Mouse (Mus musculus): ENCODE data around the gene Emg1. TPM values are rescaled to one million over a fixed set of nuclear protein-coding genes. Genes with fewer than 3 reads are reported as not detected.
"Not testable (repeated sequence)": the region's sequence is repeated elsewhere in the genome, so short reads cannot be mapped to it uniquely, and the experiment has no call there.

Emg1 gene
- total RNA-seq, 4 experiments from 2014 or later: 62.1 to 74.4 (median 66.1) TPM

- DNase-seq (ENCODE audit: low spot score in 2 of 2): peak; percentile 30 to 58
Observed at GRCm38 (mm10) chr6:124683591-124684417, 28.2 kb downstream of the Emg1 start.

GRCm38 (mm10) chr6:124682291-124682690, 29.7 kb downstream of the Emg1 start:
- DNase-seq (ENCODE audit: low spot score in 2 of 2): not testable (repeated sequence)

DNA sequence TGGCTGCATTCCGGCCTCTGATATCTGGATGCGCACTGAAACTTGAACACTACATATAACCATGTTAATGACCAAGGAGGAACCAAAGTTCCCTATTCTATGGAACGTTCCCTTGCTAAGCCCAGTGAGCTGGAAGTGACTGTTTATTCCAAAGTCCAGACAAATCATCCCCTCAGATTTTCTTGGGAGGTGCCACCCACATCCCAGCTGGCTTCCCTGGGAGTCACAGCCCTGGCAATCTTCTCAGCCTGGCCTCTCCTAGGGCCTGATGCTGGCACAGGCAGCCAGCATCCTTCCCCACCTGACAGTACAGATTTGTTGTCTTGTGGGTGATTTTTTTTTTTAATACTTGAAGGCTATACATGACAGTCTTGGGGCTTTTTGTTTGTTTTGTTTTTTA, 32.5 kb downstream of the Emg1 start:
- no peak for DNase-seq (ENCODE audit: low spot score in 2 of 2)

DNA sequence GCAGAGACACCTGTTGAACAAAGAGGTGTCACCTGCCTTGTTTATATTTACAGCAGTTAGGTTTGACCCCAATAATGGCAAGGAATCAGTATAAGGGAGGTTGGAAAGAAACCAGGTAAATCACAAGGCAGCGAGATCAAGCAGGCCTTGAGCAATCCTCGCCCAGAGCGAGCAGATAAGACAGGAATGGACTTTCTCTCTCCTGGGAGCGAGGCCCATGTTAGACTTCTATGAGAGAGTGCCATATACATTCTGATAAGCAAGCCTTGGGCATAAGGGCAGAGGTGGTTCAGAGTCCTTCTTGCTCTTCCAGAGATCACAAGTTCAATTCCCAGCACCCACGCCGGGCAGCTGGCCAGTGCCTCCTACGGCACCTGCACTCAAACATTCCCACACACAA, 33.2 kb downstream of the Emg1 start:
- no peak for DNase-seq (ENCODE audit: low spot score in 2 of 2)

DNA sequence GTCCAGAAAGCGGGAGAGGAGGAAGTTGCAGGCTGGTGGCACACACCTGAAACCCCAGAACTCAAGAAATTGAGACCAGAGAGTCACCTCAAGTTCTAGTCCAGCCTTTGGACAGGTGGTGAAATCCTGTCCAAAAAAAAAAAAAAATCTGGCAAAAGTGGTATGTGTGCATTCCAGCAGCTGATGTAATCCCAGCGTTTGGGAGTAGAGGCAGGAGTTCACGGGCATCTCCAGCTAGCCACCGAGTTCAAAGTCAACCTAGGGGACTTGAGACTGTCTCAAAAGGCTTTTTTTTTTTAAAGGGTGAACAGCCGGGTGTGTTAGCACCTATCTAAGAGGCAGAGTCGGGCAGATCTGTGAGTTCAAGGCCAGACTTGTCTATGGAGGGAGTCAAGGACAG, 35.8 kb downstream of the Emg1 start:
- DNase-seq (ENCODE audit: low spot score in 2 of 2): no peak

GRCm38 (mm10) chr6:124674591-124674990, 37.4 kb downstream of the Emg1 start:
- no peak for DNase-seq (ENCODE audit: low spot score in 2 of 2)

- DNase-seq (ENCODE audit: low spot score in 2 of 2): peak; percentile 27 to 59
Observed at GRCm38 (mm10) chr6:124673619-124674018, 38.4 kb downstream of the Emg1 start.

- DNase-seq (ENCODE audit: low spot score in 2 of 2): no peak
Observed at GRCm38 (mm10) chr6:124672100-124672499, 39.9 kb downstream of the Emg1 start.

- no peak for DNase-seq (ENCODE audit: low spot score in 2 of 2)
Observed at GRCm38 (mm10) chr6:124670281-124670900, 41.6 kb downstream of the Emg1 start.

GRCm38 (mm10) chr6:124669234-124669859, 42.6 kb downstream of the Emg1 start:
- DNase-seq (ENCODE audit: low spot score in 2 of 2): no peak

DNA sequence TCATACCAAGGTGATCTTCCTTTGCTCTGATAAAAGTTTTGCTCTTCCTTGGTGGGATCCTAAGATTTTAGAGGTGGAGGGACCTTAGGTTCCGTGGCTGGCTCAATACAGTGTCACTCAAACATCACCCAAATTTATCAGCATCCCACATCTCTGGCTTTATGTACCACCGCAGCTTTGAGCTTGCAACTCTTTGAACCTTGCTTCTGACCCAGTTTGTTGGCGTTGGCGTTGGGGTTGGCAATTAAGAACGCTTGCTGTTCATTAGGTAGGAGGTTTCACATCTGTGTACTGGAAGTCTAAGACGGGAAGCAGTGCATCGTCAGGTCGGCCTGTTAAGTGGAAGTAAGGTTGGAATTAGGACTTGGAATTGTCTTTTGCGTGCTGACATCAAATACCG, 47.0 kb downstream of the Emg1 start:
- no peak for DNase-seq (ENCODE audit: low spot score in 2 of 2)

DNA sequence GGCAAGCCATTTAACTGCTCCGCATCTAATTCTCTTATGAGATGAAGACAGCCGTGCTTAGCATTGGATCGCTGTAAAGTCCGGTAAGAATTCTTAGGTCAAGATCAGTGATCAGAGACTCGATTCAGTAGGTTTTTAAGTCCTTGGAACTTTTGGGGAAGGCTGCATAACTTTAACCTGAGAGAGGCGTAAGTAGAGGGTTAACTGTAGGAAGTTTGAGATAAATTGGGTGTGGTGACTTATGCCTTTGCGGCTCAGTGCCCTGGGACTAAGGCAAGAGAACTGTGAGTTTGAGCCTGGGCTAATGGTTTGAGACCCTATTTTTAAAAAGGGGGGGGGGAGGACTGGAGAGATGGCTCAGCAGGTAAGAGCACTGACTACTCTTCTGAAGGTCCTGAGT, 47.7 kb downstream of the Emg1 start:
- no peak for DNase-seq (ENCODE audit: low spot score in 2 of 2)

GRCm38 (mm10) chr6:124663424-124663795, 48.6 kb downstream of the Emg1 start:
- no peak for DNase-seq (ENCODE audit: low spot score in 2 of 2)

DNA sequence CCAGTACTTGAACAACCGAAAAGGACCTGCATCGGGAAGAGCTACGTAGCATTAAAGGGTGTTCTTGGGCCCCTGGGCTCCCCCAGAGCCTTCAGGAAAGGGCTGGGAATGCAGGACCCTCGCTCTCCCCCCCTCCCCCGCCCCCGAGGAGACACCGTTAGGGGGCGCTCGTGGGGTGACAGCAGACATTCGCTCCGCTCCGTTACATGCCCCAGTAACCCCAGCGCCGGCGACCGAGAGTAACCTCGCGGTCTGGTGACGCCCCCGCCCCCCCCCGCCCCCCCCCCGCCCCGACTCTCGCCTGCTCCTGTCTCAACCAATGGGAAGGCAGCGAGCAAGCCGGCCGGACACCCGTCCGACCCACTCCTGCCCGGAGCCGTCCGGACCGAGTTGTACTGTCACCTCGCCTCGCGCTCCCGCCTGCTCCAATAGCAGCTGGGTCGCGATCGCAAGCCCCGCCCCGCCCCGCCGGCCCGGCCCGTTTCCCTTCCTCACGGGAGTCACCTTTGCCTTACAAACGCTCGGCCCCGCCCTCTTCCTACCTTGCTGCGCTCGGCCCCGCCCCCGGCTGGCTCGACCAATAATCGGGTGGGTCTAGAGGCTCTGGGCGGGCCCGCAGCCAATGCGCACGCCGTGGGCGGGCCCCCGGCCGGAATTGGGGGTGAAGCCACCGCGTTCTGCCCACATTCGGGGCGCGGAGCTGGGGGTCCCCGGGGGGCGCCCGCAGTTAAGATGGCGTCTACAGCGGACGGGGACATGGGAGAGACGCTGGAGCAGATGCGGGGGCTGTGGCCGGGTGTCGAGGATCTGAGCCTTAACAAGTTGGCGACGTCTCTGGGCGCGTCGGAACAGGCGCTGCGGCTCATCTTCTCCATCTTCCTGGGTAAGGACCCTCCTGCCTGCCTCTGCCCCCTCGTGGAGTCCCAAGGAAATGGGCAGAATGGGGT, 49.2 kb downstream of the Emg1 start, which contains the start of gene Lpcat3:
Lpcat3 (plus strand) TSS at position 551 of the 947 bp plus-strand sequence.
- peak; percentile 98 for DNase-seq (ENCODE audit: low spot score in 2 of 2)

DNA sequence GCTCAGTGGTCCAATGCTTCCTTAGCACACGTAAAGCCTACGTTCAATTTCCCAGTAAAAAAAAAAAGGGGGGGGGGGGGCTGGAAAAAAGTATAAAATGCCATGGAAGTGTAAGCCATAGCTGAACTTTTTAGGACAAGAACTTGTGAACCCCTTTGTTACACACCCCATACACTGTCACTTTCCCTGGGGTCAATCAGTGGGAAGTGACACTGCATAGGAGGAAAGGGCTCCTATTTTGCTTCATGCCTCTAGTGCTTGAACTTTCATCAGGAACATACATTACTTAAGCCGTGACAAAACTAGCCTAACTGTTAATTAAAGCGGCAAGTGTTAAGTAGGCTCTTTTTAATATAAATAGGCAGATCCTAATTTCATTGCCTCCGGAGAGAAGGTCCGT, 50.0 kb downstream of the Emg1 start:
- DNase-seq (ENCODE audit: low spot score in 2 of 2): no peak

DNA sequence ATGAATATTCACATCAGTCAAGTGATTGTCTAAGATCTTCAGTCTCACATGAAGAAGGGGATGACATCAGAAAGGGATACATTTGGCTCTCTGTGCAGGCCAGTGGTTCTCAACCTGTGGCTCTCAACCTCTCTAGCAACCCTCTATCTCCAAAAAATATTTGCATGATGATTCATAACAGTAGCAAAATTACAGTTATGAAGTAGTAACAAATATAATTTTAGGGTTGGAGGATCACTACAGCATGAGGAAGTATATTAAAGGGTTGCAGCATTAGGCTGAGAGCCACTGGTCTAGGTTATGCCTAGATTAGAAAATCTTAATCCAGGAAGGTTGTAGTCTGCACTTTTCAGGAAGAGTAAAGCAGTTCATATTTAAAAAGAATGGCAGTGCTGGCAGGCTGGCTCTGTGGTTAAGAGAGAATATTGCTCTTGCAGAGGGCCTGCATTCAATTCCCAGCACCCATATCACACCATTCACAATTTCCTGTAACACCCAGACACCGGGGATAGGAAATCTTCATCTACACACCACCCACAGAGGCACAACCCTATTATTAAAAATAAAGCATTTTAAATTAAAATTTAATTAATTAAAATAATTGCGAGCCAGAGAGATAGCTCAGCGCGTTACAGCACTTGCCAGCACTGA, 50.7 kb downstream of the Emg1 start:
- no peak for DNase-seq (ENCODE audit: low spot score in 2 of 2)

DNA sequence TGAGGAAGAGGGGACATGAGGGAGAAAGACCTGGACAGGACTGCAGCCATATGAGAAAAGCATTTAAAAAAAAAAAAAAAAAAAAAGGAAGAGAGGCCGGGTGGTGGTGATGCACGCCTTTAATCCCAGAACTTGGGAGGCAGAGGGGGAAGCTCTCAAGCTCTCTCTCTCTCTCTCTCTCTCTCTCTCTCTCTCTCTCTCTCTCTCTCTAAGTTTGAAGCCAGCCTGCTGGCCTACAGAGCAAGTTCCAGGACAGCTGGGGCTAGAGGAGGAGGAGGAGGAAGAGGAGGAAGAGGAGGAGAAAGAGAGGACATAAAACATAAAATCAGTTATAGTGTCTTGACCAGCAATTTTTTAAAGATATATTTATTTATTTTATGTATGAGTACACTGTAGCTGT, 53.9 kb downstream of the Emg1 start:
- DNase-seq (ENCODE audit: low spot score in 2 of 2): no peak

DNA sequence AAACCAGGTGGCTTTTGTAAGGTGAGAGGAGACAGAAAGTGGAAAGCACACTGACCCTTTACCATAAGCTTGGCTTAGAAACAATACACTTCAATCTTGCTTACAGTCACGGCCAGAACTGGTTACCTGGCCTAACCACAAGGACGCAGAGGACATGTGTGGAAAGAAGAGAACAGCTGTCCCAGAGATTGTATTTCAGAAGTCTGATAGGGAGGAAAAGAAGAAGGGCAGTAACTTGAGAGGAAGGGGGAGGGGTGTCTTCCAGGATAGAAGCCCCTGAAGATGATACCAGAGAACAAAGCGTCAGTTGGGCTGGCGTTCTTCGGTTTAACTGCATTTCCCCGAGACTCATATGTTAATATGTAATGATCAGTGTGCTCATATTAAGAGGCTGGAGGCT, 56.1 kb downstream of the Emg1 start:
- no peak for DNase-seq (ENCODE audit: low spot score in 2 of 2)
